Mouse (Mus musculus) yolk sac, embryonic 10.5 days (tissue): Measurements from ENCODE around the gene Gm49354.

Experiments used
- DNase-seq: peaks from one replicate; pipeline ENCODE4 v3.0.0-alpha.2; 2017; ENCODE audit warnings: low spot score

Gm49354 gene

DNA sequence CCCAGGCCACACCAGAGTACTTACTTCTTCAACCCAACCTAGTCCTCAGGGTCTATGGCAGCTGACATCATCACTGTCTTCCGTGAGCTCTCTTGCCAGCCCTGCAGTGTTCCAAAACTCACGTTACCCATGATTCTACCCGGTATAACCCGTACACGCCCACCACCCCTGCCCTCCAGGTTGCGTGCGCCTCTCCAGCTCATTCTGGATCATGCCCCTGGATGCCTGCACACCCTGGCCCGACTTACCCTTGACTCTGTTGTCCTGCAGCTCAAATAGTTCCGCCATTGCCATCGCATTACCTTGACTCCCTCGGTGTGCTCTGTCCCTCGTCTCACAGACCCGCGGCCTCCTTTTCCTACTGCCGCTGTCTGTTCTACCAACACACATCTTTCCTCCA, 71.8 kb downstream of the Gm49354 start, which contains the start of gene Spata31d1a:
Gene Spata31d1a, minus strand, starts transcription at position 101 of the 400 bp plus-strand sequence.
- DNase-seq: no peak
